Mouse (Mus musculus) layer of hippocampus, adult 9-11 months (tissue): ENCODE results near the gene Parp1.
A peak's percentile ranks its signal among the peaks of the same experiment; 100 is the strongest.

Experiments used
- DNase-seq: peaks from one replicate; pipeline ENCODE4 v3.0.0; 2022

The Parp1 gene

DNA sequence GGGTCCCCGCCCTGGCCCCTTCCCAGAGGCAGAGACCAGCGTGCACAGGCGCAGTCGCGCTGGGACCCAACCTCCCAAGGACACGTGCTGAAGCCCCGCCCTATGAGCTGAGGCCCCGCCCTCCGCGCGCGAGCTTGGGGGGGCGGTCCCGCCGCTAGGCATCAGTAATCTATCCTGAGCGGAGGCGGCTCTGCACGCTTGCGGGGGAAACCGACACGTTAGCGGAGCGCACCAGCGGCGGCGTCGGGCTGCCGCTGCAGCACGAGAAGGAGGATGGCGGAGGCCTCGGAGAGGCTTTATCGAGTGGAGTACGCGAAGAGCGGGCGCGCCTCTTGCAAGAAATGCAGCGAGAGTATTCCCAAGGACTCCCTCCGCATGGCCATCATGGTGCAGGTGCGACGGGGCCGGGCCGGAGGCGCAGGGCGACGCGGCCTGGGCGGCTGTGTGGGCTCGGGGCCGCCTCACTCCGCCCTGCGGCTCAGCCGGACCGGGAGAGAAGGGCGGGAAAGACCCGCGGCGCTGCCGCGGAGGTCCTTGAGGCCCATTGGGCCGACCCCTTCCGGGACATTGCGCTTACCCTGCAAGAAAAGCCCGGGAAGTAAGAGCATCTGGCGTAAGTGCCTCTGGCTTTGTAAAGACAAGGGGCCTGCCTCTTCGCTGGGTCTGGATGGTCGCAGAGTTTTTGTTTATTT is at the start of gene Parp1:
TSS of gene Parp1 (plus strand) at position 164 of the 692 bp plus-strand sequence.
- peak; percentile 96 for DNase-seq

DNA sequence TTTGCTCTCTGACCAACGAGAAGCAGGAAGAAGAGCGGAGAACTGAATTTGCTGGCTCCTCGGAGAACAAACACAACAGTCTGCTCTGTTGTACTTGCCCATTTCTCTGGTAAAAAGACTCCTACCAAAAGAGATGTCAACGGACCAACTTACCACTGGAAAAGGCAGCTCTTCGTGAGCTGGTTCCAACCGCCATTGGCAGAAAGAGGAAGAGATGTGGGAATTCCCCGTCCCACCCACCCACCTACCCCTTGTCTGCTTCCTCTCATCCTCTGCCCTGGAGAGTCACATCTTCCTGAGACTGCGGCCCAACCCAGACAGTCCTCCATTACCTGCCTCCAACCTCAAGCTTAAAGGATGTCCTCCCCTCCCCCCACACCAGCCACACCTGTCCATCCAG is 49.2 kb upstream of the Parp1 start:
- DNase-seq, result no peak

DNA sequence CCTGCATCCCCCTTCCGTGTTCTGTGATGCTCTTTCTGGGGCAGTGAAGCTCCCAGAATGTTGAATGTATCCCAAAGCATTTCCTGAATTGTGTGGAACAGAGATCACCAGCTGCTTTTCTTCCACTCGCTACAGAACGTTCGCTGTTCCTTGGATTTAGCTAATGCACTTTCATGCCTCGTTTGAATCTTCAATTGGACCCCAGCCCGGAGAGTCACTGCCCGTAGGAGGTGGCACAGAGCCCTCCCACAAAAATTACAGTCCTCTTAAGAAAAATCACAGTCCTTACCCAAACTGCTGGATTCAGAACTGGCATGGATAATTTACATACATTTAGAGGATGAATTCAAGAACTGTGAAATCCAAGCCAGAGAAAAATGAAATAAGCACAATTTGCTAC is 48.5 kb upstream of the Parp1 start:
- peak; percentile 62 for DNase-seq

DNA sequence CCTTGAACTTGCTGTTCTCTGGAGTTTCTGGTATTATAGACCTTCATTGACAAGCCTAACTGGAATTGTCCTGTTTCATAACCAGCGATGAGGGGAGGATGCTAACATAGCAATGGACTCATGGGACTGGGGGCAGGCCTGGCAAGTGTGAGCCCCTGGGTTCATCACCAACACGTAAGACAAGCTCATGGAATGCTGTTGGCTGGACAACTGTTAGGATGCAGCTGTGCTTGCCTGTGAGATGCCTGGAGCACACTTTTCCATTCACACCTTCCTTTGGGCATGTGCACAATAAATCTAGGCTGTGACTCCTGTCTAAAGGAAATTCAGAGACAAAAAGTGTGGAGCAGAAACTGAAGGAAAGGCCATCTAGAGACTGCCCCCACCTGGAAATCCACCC is 45.4 kb upstream of the Parp1 start:
- DNase-seq, result no peak

DNA sequence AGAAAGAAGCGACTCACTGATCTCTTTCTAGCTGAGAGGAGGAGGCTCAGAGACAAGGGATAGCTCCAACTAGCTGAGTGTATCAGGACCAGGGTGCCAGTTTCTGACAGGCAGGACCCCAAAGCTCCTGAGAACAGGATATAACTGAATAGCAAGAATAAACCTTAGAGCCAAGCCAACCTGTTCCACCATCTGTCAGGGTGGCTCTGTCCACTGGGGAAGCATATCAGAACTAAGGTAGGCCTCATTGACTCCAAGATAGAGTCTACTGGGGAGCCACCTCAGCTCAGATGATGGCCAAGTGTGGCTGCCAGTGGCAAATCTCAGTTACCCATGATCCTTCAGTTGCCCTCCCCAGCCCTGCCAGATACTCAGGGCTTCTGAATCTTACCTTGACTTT is 43.4 kb upstream of the Parp1 start:
- DNase-seq, result no peak

DNA sequence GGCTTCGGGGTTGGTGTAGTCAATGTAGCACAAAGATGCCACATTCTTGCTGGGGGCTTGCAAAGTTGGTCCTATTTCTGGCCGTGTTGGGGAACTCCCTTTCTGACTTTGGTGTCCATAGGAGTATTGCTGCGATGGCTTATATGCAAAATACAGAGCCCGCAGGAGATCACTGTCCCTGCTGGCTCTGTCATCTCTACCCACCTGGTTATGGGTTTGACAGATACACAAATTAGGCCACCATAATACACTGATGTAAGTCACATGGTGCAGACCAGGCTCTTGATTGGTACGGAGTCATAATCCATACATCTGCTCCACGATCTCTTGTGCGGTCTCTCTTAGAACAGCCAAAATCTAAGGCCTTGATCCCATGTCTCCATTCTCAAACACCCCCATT is 38.9 kb upstream of the Parp1 start:
- no peak for DNase-seq

DNA sequence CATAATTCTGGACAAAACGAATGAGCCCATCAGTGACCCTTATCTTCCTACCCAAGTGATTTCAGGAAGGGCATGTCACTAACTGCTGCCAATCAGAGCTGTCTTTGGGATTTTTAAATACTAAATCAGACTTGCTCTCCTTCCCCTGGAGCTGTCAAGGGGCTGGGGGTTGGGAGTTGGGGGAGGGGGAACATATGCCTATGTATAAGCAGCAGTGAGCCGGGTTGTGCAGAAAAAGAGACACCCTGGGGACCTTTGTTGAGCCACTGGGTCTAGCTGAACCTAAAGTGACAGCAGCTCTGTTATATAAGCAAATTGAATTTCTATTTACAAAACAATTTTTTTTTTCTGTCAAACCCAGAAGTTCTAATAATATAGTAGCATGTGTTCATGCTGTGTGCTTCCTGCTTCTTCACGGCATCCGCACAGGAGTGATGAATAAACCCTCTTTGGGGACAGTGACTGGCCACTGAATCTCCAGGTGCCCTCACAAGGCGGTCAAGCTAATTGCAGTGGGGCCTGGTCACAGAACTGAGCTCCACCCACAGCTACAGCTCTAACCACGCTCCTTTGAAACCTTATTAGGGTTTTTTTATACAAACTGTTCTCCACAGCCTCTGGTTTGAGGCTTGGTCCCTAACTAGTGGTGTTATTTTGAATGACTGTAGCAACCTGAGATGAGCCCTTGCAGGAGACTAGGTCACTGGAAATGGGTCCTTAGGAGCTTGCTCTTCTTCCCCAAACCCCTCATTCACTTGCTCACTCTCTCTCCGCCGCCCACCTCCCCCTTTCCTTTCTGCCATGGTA is 38.1 kb upstream of the Parp1 start:
- no peak for DNase-seq

DNA sequence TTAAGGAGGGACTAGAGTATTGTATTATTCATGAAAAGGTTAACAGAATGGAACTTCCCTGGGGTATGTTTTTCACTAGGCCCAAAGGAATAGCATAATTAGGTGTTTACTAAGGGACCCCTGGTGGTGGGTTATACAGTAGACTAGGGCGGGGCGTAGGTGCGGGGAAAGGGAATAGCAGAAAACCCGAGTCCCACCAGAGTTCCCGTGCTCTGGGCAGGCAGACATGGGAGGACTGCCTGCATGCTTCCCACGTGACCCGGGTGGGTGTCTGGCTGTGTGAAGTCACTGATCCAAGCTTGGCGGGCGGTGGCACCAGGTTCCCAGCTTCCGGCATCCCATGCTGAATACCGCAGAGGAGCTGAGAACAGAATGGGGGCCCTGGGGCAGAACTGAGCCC is 36.1 kb upstream of the Parp1 start:
- DNase-seq, result no peak

DNA sequence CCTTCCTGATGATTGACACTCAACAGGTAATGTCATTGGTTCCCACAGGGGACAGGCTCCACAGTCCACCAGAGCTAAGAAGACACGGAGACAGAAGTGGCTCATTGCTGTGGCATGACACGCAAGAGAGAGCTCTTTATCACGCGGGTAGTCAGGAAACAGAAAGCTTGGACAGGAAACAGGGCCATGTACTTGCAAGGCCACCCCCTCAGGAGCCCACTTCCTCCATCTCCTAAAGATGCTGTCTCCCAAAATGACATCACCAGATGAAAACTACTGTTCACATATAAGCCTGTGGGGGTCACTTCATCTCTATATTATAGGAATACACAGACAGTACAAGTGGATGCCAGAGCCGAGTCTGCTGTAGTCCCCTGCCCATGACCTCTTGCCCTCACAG is 32.0 kb upstream of the Parp1 start:
- peak; percentile 37 for DNase-seq

DNA sequence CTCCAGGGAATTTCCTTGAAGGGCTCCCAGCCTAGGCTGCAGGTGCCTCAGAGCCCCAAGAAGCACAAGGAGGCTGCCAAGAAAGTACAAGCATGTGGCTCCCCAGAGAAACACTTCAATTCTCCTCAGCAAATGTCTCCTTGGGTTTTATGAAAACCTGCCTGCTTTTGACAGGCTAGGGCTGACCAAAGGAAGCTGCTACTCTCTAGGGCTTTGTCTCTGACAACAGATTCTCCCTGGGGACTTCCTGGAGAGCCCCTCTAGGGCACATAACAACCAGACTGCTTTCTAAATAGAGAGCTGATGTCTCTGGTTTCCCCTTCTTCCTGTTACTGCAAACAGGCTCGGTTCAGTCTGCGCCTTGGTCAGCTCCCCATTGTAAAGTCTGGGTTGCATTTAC is 27.5 kb upstream of the Parp1 start:
- DNase-seq, result no peak

DNA sequence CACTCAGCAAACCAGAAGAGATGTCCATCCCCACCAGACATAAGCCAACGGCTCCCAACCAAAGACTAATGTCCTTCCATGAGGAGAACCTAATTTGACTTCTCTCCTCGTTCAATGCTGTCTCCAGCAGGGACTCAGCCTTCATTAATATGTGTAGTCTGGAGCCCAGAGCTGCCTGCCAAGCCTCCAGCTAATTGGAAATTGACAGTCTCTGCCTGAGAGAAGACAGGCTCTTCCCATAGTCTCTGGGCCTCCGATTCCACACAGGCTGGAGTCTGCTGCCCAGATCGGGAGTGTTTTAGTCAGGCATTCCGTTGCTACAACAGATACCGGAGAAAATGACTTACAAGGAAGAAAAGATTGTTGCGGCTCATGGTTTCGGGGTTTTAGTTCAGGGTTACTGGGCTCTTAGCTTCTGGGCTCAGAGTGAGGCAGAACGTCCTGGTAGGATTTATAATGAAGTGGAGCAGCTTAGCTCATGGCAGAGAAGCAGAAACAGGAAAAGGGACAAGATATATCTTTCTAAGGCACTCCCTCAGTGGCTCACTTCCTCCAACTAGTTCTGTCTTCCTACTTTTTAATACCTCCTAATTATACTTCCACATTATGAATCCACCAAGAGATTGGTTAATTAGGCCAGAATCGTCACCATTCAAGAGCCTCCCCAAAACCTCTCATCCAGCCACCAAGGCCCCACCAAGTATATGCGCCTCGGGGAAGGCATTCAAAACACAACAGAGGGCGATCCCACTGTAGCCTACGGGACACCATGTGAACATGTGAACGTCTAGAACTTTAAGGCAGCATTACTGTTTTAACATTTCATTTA is 26.6 kb upstream of the Parp1 start:
- peak; percentile 41 for DNase-seq

DNA sequence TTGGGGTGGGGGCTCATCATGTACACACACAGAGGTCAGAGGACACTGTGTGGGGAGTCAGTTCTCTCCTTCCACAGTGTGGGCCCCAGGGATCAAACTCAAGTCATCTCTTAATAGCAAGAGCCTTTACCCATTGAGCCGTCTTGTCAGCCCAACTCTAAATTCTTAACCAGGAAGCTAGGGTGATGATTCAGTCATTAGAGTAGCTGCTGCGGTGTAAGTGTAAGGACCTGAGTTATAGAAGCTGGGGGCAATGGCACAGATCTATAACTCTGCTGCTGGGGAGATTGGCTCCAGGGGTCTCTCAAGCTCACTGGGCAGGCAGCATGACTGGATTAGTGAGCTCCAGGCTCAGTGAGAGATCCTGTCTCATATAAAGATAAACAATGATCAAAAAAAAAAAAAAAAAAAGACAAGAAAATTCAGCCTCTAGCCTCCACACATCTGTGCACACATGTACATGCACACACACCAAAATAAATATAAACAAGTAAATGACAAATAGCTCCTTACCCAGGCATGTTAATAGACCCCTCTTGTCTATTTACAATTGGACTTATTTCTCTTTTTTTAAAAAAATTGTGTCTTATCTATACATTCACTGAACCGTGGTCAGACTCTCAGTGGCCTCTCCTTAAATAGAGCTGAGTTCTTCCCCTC is 25.9 kb upstream of the Parp1 start:
- DNase-seq, result no peak

DNA sequence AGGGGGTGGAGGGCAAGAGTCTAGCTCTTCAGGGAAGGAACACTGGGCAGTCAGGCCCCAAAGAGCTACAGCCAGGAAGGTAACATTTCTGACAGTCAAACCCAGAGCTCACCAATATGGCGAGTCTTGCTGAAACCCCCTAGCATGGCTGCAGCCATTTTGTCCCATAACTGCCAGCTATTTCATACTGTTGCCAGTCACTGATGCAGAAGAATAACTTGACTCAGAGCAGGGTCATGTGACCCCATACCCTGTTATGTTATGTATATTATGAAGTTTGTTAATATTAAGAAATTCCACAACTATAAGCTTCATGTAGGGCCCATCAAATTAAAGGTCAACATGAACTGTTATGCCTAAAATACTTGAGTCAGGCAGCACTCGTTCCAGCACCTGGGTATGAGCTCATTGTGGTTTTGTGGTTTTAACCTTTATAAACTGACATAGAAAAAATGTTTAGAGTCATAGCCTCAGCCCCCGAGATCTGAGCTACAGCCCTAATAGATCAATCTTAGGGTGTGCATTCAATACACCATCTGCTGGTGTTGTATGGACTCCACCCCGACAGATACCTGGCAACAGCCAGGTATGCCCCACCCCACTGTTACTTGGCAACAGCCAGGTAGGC is 22.7 kb upstream of the Parp1 start:
- no peak for DNase-seq

DNA sequence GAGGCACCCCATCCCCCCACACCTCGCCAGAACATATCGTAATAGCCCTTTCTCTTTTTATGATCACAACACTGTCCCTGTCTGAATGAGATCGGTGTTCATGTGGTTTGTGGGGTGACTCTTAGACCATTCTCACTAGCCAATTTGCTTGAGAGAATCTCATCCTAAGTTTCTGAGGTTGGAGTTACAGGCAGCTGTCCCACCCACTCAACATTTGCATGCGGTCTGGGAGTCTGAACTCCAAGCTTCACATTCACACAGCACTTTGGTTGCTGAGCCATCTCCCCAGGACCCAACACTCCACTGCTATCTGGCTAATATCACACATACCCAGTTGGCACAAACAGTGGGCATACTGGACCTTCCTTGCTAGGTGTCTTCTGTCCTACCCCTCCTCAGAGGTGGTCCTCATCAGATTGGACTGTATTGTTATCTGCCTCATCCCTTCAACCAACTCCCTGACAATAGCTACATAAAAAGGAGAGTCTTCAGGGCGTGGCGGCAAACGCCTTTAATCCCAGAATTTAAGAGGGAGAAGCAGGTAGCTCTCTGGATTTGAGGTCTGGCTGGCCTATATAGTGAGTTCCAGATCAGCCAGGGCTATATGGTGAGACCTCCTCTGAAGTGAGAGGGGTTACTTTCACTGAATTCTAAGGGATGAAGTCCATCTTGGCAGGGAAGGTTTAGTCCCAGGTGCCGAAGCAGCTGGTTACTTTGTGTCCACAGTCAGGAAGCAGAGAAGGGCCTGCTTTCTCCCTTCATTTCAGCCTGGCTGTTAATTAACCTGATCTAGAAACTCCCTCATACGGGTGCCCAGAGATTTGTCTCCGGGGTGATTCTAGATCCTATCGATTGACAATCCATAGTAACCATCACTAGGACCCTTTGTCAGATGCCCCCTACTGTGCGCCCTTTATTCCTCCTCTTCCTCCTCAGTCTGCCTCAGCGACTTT is 21.6 kb upstream of the Parp1 start:
- DNase-seq, result no peak

DNA sequence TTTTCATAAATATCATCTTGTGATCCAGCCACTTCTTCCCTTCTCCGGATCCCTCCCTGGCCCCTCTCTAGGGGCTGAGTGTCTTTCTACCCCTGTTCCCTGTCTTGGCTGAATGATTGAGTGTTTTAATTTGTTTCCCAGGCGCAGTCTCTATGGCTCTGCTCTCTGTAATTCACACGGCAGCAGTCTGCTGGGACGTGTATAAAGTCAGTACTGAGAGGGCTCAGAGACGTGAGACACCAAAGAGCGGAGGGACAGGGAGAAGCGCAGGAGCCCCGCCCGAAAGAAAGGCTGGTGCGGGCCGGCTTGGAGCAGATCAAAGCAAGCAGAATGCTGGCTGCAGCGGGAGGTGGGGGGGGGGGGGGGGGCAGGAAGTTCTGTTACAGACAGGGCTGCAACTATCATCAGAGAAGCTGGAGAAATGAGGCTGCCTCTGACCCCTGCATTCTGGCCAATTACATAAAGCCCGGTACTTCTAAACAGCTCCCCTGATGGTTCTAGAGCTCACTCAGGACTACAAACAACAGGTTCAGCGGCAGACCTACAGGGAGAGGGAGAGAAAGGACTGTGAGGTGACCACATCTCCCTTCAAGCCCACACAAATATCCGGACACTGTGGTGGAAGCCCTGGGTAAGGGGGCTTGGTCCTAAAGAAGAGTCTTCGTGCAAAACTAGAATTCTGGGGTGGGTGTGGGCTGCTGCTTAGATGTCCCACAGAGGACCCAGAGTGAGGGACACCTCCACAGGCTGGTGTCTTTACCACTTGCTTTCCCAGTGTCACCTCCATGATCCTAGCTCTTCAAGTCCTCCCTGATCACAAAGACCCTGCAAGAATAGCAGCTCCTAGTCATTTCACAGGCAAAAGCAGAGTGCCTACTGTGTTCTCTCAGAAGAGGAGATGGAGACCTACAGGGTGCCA is 20.7 kb upstream of the Parp1 start:
- DNase-seq, result no peak

DNA sequence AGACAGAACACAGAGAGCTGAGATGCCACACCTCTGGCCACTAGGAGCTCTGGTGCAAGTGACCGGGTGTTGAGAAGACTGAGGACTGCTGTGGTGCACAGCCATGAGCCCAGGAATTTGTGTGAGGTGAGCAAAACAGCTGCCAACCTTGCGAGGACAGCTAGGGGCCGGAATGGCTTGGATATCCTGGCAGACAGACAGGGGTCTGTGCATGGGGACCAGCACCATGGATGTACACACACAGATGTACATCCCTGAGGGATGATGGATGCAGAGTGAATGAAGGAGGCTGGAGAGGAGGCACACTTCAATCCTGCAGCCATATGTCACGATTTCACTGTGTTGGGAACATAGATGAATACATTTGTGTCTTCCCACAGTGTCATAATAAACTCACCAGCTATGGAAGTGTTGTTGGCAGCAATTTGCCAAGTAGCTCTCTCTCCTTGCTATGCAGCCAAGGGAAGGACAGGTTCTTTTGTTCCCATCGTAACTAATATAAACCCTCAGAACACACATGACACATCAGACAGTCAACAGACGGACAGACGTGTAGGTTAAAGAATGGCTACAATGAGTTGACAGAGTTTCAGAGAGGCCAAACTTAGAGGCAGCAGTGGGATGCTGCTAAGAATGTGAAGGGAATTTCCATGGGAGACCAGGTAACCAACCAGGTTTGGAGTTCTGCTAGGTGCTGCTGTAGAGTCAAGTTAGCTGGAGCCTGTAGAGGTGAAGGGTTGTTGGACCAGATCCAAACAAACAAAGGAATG is 19.0 kb upstream of the Parp1 start:
- peak; percentile 45 for DNase-seq

DNA sequence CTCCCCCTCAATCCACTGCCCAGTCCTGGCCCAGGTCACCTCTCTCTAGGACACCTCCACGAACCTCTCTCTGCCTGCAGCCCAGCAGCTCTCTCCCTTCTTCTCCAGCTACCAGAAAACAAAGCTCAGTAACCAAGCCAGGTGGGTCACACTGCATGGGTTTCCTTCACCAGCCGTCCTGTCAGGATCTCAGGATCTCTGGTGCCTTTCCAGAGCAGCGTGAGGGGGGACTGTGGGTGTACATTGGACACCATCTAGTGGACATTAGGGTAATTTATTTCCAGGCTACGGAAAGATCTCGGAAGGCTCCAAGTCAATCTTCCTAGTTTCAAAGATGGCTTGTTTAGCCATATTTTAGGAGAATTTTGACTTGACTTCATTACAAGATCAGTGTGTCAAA is 18.0 kb upstream of the Parp1 start:
- DNase-seq, result no peak

DNA sequence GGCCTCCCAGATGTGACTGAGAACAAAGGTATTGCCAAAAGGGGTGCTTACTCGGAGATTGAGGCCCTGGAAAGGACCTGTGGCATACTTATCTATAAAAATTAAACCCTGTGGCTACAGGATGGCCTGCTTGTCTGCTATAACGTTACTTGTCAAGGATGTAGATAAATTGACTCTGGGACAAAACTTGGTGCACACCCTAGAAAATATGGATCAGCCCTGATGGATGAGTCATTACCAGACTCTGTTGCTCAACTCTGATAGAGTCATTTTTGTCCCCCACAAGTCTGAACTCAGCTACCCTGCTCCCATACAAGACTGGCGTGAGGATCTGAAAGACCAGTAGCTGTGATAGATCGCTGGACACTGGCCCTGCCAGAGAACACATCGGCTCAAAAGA is 11.8 kb upstream of the Parp1 start:
- DNase-seq, result no peak

DNA sequence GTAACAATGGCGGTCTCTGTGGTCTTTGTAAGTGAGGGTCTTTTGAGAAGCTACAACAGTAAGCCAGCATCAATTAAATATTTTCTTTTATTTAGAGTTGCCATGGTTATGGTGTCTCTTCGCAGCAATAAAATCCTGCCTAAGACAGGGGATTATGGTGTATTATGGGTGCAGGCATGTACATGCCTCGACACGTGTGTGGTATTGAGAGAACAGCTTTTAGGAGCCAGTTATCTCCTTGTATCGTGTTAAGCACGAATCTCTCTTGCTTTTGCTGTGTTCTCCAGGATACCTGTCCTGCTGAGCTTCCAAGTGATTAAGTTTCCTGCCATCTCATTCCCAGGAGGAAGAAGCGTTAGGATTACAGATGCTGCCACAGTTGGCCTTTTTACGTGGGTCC is 9.3 kb upstream of the Parp1 start:
- DNase-seq, result no peak

DNA sequence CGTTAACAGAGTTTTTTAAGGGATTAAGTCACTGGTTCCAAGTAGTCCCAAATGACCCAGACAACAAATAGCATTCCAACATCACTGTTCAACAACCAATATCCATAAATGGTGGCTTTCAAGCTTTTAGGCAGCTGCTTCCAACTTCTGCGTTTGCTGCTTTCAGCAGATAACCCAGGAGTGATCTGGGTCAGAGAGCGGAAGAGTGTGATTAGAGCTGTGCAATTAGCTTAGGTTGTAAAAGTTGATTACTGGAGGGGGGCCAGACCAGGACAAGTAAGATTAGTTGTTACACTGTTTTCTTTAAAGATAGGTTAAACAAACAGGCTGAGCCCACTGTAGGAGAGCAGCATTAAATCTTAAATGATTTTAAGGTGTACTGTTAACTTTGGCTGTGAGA is 7.5 kb upstream of the Parp1 start:
- DNase-seq, result no peak
